Mouse (Mus musculus) central nervous system, embryonic 18 days (tissue): ENCODE data around the gene Eif4e2. TPM values are rescaled to one million over a fixed set of nuclear protein-coding genes. Genes with fewer than 3 reads are reported as not detected.

Experiments
- polyA plus RNA-seq: library from polyadenylated mRNA; depleted of rRNA; stranded (reverse); fragments of >200 nt; gene quantifications from 2 replicates; pipeline ENCODE4 v1.2.3, GENCODE M21; 2012; rRNA removed

Eif4e2 gene
- polyA plus RNA-seq, result 61.3 and 66.4 TPM in 2 replicates

DNA sequence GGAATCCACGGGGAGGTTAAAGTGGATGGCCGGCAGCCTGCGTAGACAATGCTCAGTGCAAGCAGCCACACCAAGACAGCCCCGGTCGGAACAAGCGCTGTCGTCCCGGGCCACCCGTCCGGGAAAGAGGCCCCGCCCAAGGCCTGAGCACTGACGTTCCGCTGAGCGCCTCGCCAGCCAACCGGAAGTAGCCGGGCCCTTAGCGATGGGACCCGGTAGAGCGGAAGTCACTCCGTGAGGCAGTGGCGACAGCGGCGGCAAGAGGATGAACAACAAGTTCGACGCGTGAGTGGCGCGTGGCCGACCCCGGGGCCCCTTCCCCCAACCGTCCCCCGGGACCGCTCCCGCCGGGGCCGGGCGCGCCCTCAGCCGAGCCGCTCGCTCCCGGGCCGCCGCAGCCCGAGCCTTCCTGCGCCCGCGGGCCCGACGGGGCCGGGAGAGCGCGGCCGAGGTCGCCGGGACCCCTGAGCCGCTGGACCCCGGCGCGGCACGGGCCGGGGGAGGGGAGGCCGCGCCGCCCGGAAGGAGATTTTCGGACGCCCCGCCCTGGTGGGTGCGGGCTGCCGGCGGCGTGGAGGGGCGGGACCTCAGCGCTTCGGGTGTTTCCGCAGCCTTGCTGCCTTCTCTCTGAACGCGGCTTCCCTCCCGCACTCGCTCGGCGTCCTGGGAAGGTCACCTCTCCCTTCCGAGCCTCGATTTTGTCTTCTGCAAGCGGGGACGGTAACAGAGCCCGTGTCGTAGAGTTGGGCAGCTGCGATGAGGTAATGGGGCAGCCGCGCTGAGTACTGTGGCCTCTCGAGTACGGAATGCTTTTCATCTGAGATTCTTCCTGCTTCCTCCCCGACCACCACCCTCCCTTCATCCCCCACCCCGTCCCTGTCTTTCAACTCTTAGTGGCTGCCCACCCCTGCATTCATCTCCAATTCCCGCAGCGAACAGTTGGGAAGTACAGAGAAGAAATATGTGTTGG is at the start of gene Eif4e2:
Gene Eif4e2, plus strand, starts transcription at position 180 of the 970 bp plus-strand sequence.

DNA sequence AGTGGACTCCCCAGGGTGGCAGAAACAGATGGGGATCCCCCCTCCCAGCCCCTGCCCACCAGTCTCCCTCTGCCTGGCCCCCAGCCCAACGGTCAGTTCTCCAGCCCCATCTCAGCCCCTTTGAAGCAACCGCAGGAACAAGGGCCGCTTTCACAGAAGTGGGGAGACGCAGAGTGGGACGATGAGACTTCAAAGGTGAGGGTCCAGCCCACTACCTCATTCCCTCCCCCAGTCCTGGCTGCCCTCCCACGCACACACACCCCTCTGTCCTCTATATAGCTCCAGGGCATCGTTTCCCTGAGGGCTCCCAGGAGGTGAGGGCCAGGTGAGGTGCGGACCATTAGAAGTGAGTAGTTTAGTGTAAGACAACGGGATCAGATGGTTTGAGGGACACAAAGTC is 30.7 kb upstream of the Eif4e2 start, which contains the start of gene Prss56:
Gene Prss56, plus strand, starts transcription at position 301 of the 400 bp plus-strand sequence.

DNA sequence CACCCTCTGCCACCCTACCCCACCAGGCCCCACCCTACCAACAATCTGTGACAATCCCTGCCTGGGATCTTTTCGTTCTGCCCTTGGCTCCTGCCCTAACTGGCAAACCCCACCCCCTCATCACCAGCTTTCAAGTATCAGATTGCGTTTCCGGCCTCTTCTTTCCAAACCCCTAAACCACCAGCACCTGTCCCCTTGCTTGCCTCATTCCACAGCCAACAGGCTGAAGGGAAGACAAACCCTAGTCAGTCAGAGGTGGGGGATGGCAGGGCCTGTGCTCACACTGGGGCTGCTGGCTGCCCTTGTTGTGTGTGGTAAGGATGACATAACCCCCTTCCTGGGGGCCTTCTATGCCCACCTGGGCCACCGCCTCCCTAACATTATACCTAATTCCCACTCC is 23.3 kb upstream of the Eif4e2 start, which contains the start of gene Chrnd:
Gene Chrnd, plus strand, starts transcription at position 179 of the 400 bp plus-strand sequence.

DNA sequence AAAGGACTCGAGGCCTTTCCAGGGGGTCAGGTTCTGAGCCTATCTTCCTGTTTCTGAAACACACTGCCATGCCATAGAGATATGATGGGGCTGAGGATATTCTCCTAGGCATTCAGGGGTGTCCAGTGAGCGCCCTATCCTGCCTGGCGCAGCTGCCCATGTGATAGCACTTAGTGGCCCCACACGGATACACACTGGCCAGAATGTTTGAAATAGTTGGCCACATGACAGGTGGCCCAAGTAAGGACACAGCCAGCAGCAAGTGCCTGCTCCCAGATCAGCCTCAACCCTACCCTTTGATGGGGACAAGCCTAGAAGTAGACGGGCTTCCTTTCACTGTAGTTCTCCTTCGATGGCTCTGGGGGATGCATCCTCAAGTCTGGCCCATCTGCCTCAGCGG is 9.2 kb upstream of the Eif4e2 start, which contains the start of gene Chrng:
Gene Chrng, plus strand, starts transcription at position 193 of the 400 bp plus-strand sequence.

DNA sequence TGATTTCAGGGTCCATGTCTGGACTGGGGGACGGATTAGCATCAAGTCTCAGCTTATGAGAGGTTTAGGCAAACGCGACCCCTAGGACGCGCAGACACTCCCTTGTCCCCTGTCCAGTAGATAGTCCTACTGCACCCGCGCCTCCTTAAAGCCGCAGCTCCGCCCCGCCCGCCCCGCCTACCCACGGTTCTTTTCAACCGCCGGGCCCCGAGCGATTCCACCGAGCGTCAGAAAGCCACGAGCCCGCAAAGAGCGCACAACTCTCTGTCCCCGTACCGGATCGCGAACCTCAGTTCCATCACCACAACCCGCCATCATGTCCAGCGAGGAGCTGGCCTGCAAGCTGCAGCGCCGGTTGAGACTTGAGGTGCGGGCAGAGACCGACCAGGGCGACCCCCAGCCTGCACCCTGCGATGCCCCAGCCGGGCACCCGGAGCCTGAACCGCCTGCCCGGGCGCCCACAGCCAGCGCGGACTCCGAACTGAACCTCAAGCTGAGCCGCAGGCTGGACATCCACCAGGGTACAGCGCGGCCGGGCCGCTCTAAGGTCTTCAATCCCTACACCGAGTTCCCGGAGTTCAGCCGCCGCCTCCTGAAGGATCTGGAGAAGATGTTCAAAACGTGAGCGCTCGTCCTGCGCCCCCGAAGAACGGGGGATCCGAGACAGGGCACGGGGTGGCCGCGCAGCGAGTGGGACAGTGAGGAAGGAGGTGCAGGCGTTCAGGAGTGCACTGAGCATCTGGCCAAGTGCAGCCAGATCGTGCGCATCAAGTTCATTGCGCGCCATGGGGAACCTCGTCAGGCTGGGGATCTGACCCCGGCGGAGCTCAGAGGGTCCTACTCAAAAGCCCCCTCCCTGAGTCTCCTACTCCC is 50.7 kb downstream of the Eif4e2 start, which contains the start of gene Efhd1:
Gene Efhd1, plus strand, starts transcription at position 230 of the 873 bp plus-strand sequence.

Other genes starting within 250 kb of the Eif4e2 start
- gene Alppl2, start 124.0 kb upstream of the Eif4e2 start, polyA plus RNA-seq, result not detected in 2 replicates
- gene Alpi, start 112.3 kb upstream of the Eif4e2 start, polyA plus RNA-seq, result 0.03 TPM in 1 of 2 replicates, not detected in the other
- gene Akp3, start 88.9 kb upstream of the Eif4e2 start, polyA plus RNA-seq, result not detected in 2 replicates
- gene Ecel1, start 57.4 kb upstream of the Eif4e2 start, polyA plus RNA-seq, result 30.5 and 32.3 TPM in 2 replicates
- gene Prss56, start 30.6 kb upstream of the Eif4e2 start, polyA plus RNA-seq, result 1.2 and 1.9 TPM in 2 replicates
- gene Chrnd, start 23.3 kb upstream of the Eif4e2 start, polyA plus RNA-seq, result 0.66 TPM in 1 of 2 replicates, not detected in the other
- gene Chrng, start 9.3 kb upstream of the Eif4e2 start, polyA plus RNA-seq, result 0.03 and 2.0 TPM in 2 replicates
- gene Efhd1, start 50.4 kb downstream of the Eif4e2 start, polyA plus RNA-seq, result 1.1 and 2.2 TPM in 2 replicates
- 59.9 TPM in 2 replicates for gene Gigyf2, start 113.1 kb downstream of the Eif4e2 start, polyA plus RNA-seq
- gene Kcnj13, start 180.8 kb downstream of the Eif4e2 start, polyA plus RNA-seq, result 2.6 and 3.7 TPM in 2 replicates